Mouse (Mus musculus): Measurements from ENCODE around the gene Eva1b.

DNA sequence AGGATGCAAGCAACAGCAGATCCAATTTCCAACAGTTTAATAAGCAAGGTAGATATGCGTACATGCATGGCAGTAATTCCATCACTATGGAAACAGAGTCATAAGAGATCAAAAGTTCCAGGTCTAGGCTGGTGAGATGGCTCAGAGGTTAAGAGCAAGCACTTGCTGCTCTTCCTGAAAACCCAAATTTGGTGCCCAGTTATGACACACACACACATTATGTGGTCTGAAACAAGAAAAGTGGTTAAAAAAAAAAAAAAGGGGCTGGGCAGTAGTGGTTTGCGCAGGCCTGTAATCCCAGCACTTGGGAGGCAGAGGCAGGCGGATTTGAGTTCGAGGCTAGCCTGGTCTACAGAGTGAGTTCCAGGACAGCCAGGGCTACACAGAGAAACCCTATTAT lies 47.4 kb downstream of the Eva1b start:
- no peak for TF ChIP-seq CTCF (IDR thresholded peaks at IDR 0.05; ENCODE audit: control insufficient read depth, insufficient read depth, insufficient read length)
- no peak for TF ChIP-seq FOSL1 (IDR thresholded peaks at IDR 0.05; ENCODE audit: insufficient read depth, low read length, poor library complexity, severe bottlenecking)
- TF ChIP-seq CEBPB (IDR thresholded peaks at IDR 0.05; ENCODE audit: low read depth) = no peak
- TF ChIP-seq USF1 (IDR thresholded peaks at IDR 0.05; ENCODE audit: low read depth) = no peak
- no peak for TF ChIP-seq MAX (IDR thresholded peaks at IDR 0.05)
